In the genomic region with DNA sequence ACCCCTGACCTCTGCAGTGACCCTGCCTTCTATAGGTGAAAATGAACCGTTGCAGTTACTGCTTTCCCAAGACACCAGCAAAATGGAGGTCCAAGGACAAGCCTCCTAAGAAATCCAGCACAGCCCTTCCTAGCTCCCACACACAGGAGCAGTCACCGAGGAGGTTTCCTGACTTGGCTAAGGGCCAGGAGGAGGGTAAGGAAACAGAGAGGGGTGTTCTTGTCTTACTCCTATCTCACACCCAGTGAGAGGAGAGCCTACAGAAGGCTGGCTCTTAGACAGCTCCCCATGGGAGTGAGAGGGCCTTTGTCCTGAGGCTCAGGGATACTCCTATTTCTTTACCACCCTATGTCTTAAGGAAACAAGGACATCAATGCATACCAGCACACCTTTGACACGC, we compare ENCODE assay signal across 12 mouse cellular contexts.
A peak's percentile ranks its signal among the peaks of the same experiment; 100 is the strongest.
DNase-seq lines count a peak whose midpoint lies in the region; ATAC-seq and TF ChIP-seq lines count a peak whose summit lies in the region.
"Had no signal": no experiment of that assay in that cellular context is flagged by ENCODE, and none has a peak within 500 bp of the region (broad histone marks: within the 10 kb centered on the region; RNA-seq: fewer than 3 reads in every experiment).

No protein-coding gene starts in this region.

- no peak for TF ChIP-seq POLR2A in lung, adult 2 months (IDR thresholded peaks at IDR 0.05; ENCODE audit: borderline replicate concordance, extremely low read depth, low read depth, low read length)
- TF ChIP-seq POLR2A in limb, embryonic 14.5 days (IDR thresholded peaks at IDR 0.05; ENCODE audit: borderline replicate concordance, extremely low read depth, insufficient read depth, insufficient read length): no peak

- whole genome bisulfite sequencing in hindbrain, embryonic 12.5 days: 66% methylated on average over 3 of the region's 3 CpGs
- WGBS in hindbrain, postnatal 0 days: 67% methylated on average over 3 of the region's 3 CpGs
- 39% methylated on average over 3 of the region's 3 CpGs for WGBS in lung, adult 2 months
- 44% methylated on average over 3 of the region's 3 CpGs for WGBS in embryonic facial prominence, embryonic 15.5 days
- WGBS in limb, embryonic 14.5 days: 44% methylated on average over 3 of the region's 3 CpGs

- 0 out of 2 replicates have a peak, but pooled peaks have one; percentile 2 for ATAC-seq in hindbrain, embryonic 12.5 days (ENCODE audit: low FRiP score)
- ATAC-seq in hindbrain, postnatal 0 days: no peak
- 0 out of 2 replicates have a peak, but pooled peaks have one; percentile 19 for ATAC-seq in embryonic facial prominence, embryonic 15.5 days (ENCODE audit: insufficient number of reproducible peaks, low FRiP score, low TSS enrichment, low read depth)
- no peak for ATAC-seq in limb, embryonic 14.5 days (ENCODE audit: low FRiP score, low read depth)
- ATAC-seq: forebrain, postnatal 0 days had no signal

- no peak overlapping the region for H3K4me3 ChIP-seq in hindbrain, embryonic 12.5 days
- H3K4me3 ChIP-seq in hindbrain, postnatal 0 days (ENCODE audit: low read length): no peak overlapping the region
- H3K4me3 ChIP-seq in lung, adult 2 months (replicated peaks; ENCODE audit: extremely low read depth, low read depth, low read length): no peak overlapping the region
- no peak overlapping the region for H3K4me3 ChIP-seq in embryonic facial prominence, embryonic 15.5 days (replicated peaks)
- H3K4me3 ChIP-seq in limb, embryonic 14.5 days (replicated peaks; ENCODE audit: low read length): no peak overlapping the region

- H3K27me3 ChIP-seq in hindbrain, embryonic 12.5 days: no peaks in the 10 kb centered on the region
- no peaks in the 10 kb centered on the region for H3K27me3 ChIP-seq in hindbrain, postnatal 0 days (ENCODE audit: insufficient read depth, low read length)
- H3K27me3 ChIP-seq in embryonic facial prominence, embryonic 15.5 days: no peaks in the 10 kb centered on the region
- H3K27me3 ChIP-seq in limb, embryonic 14.5 days (ENCODE audit: control insufficient read depth, insufficient read depth, low read length): no peaks in the 10 kb centered on the region
- H3K27me3 ChIP-seq: CH12.LX had no signal

- H3K36me3 ChIP-seq in hindbrain, embryonic 12.5 days: no peaks in the 10 kb centered on the region
- H3K36me3 ChIP-seq in hindbrain, postnatal 0 days (ENCODE audit: insufficient read depth, low read length): no peaks in the 10 kb centered on the region
- no peaks in the 10 kb centered on the region for H3K36me3 ChIP-seq in embryonic facial prominence, embryonic 15.5 days
- H3K36me3 ChIP-seq in limb, embryonic 14.5 days (ENCODE audit: control insufficient read depth, insufficient read depth, low read length): no peaks in the 10 kb centered on the region

- TF ChIP-seq CTCF in hindbrain, postnatal 0 days (IDR thresholded peaks at IDR 0.05; ENCODE audit: low read depth): no peak
- TF ChIP-seq CTCF in lung, adult 2 months (IDR thresholded peaks at IDR 0.05; ENCODE audit: insufficient read depth, low read length): no peak

- H3K4me2 ChIP-seq in hindbrain, embryonic 12.5 days (replicated peaks): no peak overlapping the region
- H3K4me2 ChIP-seq in hindbrain, postnatal 0 days (ENCODE audit: low read depth, low read length): no peak overlapping the region
- H3K4me2 ChIP-seq in embryonic facial prominence, embryonic 15.5 days (replicated peaks): no peak overlapping the region
- no peak overlapping the region for H3K4me2 ChIP-seq in limb, embryonic 14.5 days (replicated peaks; ENCODE audit: low read depth, low read length, severe bottlenecking)

- no peaks in the 10 kb centered on the region for H3K9me3 ChIP-seq in hindbrain, embryonic 12.5 days (replicated peaks)
- H3K9me3 ChIP-seq in hindbrain, postnatal 0 days (ENCODE audit: low read length): no peaks in the 10 kb centered on the region
- H3K9me3 ChIP-seq in embryonic facial prominence, embryonic 15.5 days (replicated peaks): no peaks in the 10 kb centered on the region
- H3K9me3 ChIP-seq in limb, embryonic 14.5 days (ENCODE audit: control insufficient read depth, low read length): no peaks in the 10 kb centered on the region

- DNase-seq in hindbrain, postnatal 0 days (ENCODE audit: low spot score): no peak
- DNase-seq in lung, postnatal 10 days: peak; percentile 19
- no peak for DNase-seq in lung, adult 2 months
- DNase-seq in limb, embryonic 14.5 days (ENCODE audit: low spot score): no peak
- DNase-seq in cerebellum, postnatal 14 days: no peak
- DNase-seq in cerebellum, postnatal 36 days: no peak
- DNase-seq: forebrain, postnatal 0 days; left cerebral cortex, postnatal 4 days; thymus, postnatal 14 days had no signal

- H3K27ac ChIP-seq in hindbrain, embryonic 12.5 days: peak overlapping the region; percentile 55; the same call in 1 of the 2 replicates
- H3K27ac ChIP-seq in hindbrain, postnatal 0 days: no peak overlapping the region
- H3K27ac ChIP-seq in embryonic facial prominence, embryonic 15.5 days (replicated peaks): no peak overlapping the region
- H3K27ac ChIP-seq in limb, embryonic 14.5 days (replicated peaks; ENCODE audit: low read depth, low read length): peak overlapping the region; percentile 75; the same call in 1 of the 2 replicates

- no peak overlapping the region for H3K9ac ChIP-seq in hindbrain, embryonic 12.5 days
- no peak overlapping the region for H3K9ac ChIP-seq in hindbrain, postnatal 0 days (replicated peaks; ENCODE audit: low read length)
- no peak overlapping the region for H3K9ac ChIP-seq in embryonic facial prominence, embryonic 15.5 days
- no peak overlapping the region for H3K9ac ChIP-seq in limb, embryonic 14.5 days (ENCODE audit: low read depth, low read length, severe bottlenecking)
- H3K9ac ChIP-seq: forebrain, postnatal 0 days had no signal

- H3K4me1 ChIP-seq in hindbrain, embryonic 12.5 days: peaks cover 29% of the 10 kb centered on the region
- H3K4me1 ChIP-seq in hindbrain, postnatal 0 days (ENCODE audit: insufficient read depth, low read length): 0 out of 2 replicates have a peak, but pooled peaks cover 3% of the 10 kb centered on the region
- no peaks in the 10 kb centered on the region for H3K4me1 ChIP-seq in lung, adult 2 months (ENCODE audit: control insufficient read depth, insufficient read depth, low read length)
- peaks cover 15% of the 10 kb centered on the region for H3K4me1 ChIP-seq in embryonic facial prominence, embryonic 15.5 days
- H3K4me1 ChIP-seq in limb, embryonic 14.5 days (ENCODE audit: control insufficient read depth, insufficient read depth, low read length): peaks cover 19% of the 10 kb centered on the region

Comparison
In these comparisons a context has a peak if more than half of its experiments do, and no peak if none do; other contexts are left out.
1. ATAC-seq: peak in hindbrain, embryonic 12.5 days (single experiment) and embryonic facial prominence, embryonic 15.5 days (single experiment); none in hindbrain, postnatal 0 days (single experiment) and limb, embryonic 14.5 days (single experiment).
2. H3K27ac ChIP-seq: peak in hindbrain, embryonic 12.5 days (single experiment) and limb, embryonic 14.5 days (single experiment); none in hindbrain, postnatal 0 days (single experiment) and embryonic facial prominence, embryonic 15.5 days (single experiment).